Mouse (Mus musculus): ENCODE results near the gene Fis1. TPM values are rescaled to one million over a fixed set of nuclear protein-coding genes. Genes with fewer than 3 reads are reported as not detected.

Fis1 gene
- polyA plus RNA-seq, 1 experiment from 2014 or later = 323 TPM

- Histone ChIP-seq H3K4me2 (replicated peaks) (no peak overlapping the region), H3K27me3 (0 out of 2 replicates have a peak, but pooled peaks cover 3% of the 10 kb centered on the region), H3K9me3 (0 out of 2 replicates have a peak, but pooled peaks cover 5% of the 10 kb centered on the region), H3K27ac (replicated peaks) (no peak overlapping the region), H3K4me3 (no peak overlapping the region), H3K36me3 (no peaks in the 10 kb centered on the region), H3K9ac (replicated peaks) (no peak overlapping the region), H3K4me1 (no peaks in the 10 kb centered on the region)
- ATAC-seq (ENCODE audit: low FRiP score, low read depth) = no peak
- 85% methylated on average over 15 of the region's 15 CpGs for WGBS
These were observed 59.4 kb downstream of the Fis1 start for GRCm38 (mm10) chr5:137012401-137012950.

MicroRNA genes within 50 kb of the gene (microRNA counts, 519-probe panel; counts per million panel counts)
- not detected for microRNA mmu-miR-702

Small RNA genes lying within 50 kb of the gene (microRNA-seq; reads per million reads assigned to microRNA genes)
- gene Mir702 = 160 reads per million, percentile 58 among the genes with 10 or more reads in this experiment

Other genes starting within 250 kb of the Fis1 start
- 48.0 and 70.8 TPM in 2 replicates for gene Col26a1, start 70.1 kb upstream of the Fis1 start, polyA plus RNA-seq (2016; fragmentation: Nextera tagmentation; extraction: Ambion mirVana)
- 112 and 113 TPM in 2 replicates for gene Ift22, start 45.1 kb upstream of the Fis1 start, polyA plus RNA-seq (2016; fragmentation: Nextera tagmentation; extraction: Ambion mirVana)
- gene Cldn15, start 13.3 kb downstream of the Fis1 start, polyA plus RNA-seq (2016; fragmentation: Nextera tagmentation; extraction: Ambion mirVana) = 0.19 TPM in 1 of 2 replicates, not detected in the other
- 39.0 and 40.7 TPM in 2 replicates for gene Plod3, start 33.7 kb downstream of the Fis1 start, polyA plus RNA-seq (2016; fragmentation: Nextera tagmentation; extraction: Ambion mirVana)
- 92.8 and 102 TPM in 2 replicates for gene Znhit1, start 34.7 kb downstream of the Fis1 start, polyA plus RNA-seq (2016; fragmentation: Nextera tagmentation; extraction: Ambion mirVana)
- gene Vgf, start 73.1 kb downstream of the Fis1 start, polyA plus RNA-seq (2016; fragmentation: Nextera tagmentation; extraction: Ambion mirVana) = 0.85 and 0.91 TPM in 2 replicates
- gene Ap1s1, start 92.9 kb downstream of the Fis1 start, polyA plus RNA-seq (2016; fragmentation: Nextera tagmentation; extraction: Ambion mirVana) = 203 and 214 TPM in 2 replicates
- gene Serpine1, start 119.0 kb downstream of the Fis1 start, polyA plus RNA-seq (2016; fragmentation: Nextera tagmentation; extraction: Ambion mirVana) = 0.23 TPM in 1 of 2 replicates, not detected in the other
- gene Trim56, start 162.9 kb downstream of the Fis1 start, polyA plus RNA-seq (2016; fragmentation: Nextera tagmentation; extraction: Ambion mirVana) = 5.3 and 5.5 TPM in 2 replicates
- gene Muc3, start 196.0 kb downstream of the Fis1 start, polyA plus RNA-seq (2016; fragmentation: Nextera tagmentation; extraction: Ambion mirVana) = not detected in 2 replicates